Mouse (Mus musculus) lung, adult 2 months (tissue): ENCODE measurements around the gene Dlgap1.

Source experiments
- CTCF ChIP-seq: fragments of 200-500 bp; IDR thresholded peaks from 2 replicates; pipeline ENCODE4 v1.5.1; 2011; ENCODE audit warnings: mild to moderate bottlenecking, low read length, control low read depth; ENCODE audit not compliant: insufficient read depth
- POLR2A ChIP-seq: fragments of 200-500 bp; IDR thresholded peaks from 2 replicates; pipeline ENCODE4 v1.6.1; 2011; ENCODE audit warnings: low read depth, mild to moderate bottlenecking, control low read depth, low read length, borderline replicate concordance; ENCODE audit errors: extremely low read depth

GRCm38 (mm10) chr17:70430452-70430787, 461.5 kb downstream of the Dlgap1 start:
- TF ChIP-seq POLR2A, result no peak
- TF ChIP-seq CTCF, result peak; percentile 36; the same call in 1 of the 2 replicates
